Mouse (Mus musculus): ENCODE measurements at regions not wholly inside any gene's neighbourhood (a gene's known extent, or its start where the extent isn't known, plus 50 kb on each side); places are given as distances from the start of the nearest gene placed in this dataset.
A peak's percentile ranks its signal among the peaks of the same experiment; 100 is the strongest.

DNA sequence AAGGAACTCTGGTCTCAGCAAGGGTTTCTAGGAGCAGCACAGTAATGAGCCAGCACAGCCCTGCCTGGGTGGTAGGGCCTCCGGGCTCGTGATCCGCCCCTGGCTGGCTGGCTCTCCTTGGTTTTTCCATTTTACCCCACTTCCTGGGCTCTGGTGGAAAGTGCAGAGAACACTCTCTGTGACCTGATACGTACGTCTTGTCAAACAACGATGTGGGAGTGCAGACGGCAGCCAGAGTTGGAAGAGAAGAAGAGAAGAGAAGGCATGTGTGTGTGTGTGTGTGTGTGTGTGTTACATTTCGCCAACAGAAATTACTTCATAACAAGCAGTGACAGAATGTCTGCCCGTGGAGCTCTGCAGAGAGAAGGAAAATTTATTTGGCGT, 97.2 kb upstream of the Map4k3 start:
- Histone ChIP-seq H3K4me1 (no peaks in the 10 kb centered on the region; the same call in 1 of the 2 replicates), H3K27ac (no peak overlapping the region), H3K27me3 (no peaks in the 10 kb centered on the region), H3K4me2 (no peak overlapping the region), H3K9me3 (replicated peaks) (no peaks in the 10 kb centered on the region), H3K36me3 (ENCODE audit: poor library complexity, severe bottlenecking) (no peaks in the 10 kb centered on the region), H3K4me3 (no peak overlapping the region), H3K9ac (no peak overlapping the region)
- WGBS: 70% methylated on average over 10 of the region's 10 CpGs
- ATAC-seq: no peak

DNA sequence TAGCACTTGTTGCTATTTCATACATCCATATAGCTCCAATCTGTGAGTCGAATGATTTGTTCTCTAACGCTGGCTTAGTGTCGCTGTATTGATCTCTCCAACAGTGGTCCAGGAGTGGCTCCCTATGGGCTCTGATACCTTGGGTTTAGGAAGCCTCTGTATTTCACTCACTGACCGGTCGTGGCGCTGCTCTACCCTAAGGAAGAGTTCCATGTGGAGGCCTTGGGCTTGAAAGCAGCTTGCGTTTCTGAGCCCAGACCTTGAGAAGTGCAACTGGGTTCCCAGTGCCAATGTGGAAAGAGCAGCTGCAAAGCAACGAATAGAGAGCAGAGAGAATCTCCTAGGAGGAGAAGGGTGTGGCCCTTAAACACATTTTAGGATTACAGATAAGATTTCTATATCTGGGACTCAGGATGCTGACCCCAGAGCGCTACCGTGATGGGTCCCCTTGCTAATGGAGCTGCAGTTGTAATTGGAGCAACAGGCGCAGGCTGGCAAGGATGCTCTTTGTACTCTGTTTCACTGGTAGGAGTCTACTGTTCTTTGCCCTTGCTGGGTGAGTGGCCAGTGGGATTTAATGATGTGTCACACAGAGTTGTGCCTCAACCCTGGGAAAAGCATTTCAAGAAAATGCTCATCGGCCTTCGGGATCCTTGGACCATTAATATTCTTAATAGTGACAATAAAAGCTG, 96.7 kb upstream of the Map4k3 start:
- no peak for ATAC-seq
- H3K27ac ChIP-seq: no peak overlapping the region
- WGBS: 85% methylated on average over 13 of the region's 13 CpGs

DNA sequence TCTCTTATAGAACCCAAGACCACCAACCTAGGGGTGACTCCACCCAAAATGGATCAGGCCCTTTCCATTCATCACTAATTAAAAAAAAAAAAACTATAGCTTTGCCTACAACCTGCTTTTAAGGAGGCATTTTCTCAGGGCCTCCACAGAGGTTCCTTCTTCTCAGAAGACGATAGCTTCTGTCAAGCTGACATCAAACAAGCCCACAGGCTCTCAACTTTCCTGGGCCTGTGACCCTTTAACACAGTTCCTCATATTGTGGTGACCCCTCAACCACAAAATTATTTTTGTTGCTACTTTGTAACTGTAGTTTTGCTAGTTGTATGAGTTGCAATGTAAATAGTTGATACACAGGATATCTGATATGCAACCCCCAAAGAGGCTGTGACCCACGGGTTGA, 96.0 kb upstream of the Map4k3 start:
- no peaks in the 10 kb centered on the region for H3K9me3 ChIP-seq (replicated peaks)
- no peaks in the 10 kb centered on the region for H3K27me3 ChIP-seq
- H3K9ac ChIP-seq: no peak overlapping the region
- ATAC-seq: no peak
- H3K27ac ChIP-seq: no peak overlapping the region
- WGBS: 89% methylated on average over 2 of the region's 2 CpGs
- H3K4me3 ChIP-seq: no peak overlapping the region
- H3K36me3 ChIP-seq (ENCODE audit: poor library complexity, severe bottlenecking): no peaks in the 10 kb centered on the region
- no peak overlapping the region for H3K4me2 ChIP-seq
- H3K4me1 ChIP-seq: no peaks in the 10 kb centered on the region; the same call in 1 of the 2 replicates

More for the DNA sequence above, 96.7 kb upstream of the Map4k3 start:
- Histone ChIP-seq H3K9ac (no peak overlapping the region), H3K4me1 (no peaks in the 10 kb centered on the region; the same call in 1 of the 2 replicates), H3K4me2 (no peak overlapping the region), H3K36me3 (ENCODE audit: poor library complexity, severe bottlenecking) (no peaks in the 10 kb centered on the region), H3K4me3 (no peak overlapping the region), H3K27me3 (no peaks in the 10 kb centered on the region), H3K9me3 (replicated peaks) (no peaks in the 10 kb centered on the region)

DNA sequence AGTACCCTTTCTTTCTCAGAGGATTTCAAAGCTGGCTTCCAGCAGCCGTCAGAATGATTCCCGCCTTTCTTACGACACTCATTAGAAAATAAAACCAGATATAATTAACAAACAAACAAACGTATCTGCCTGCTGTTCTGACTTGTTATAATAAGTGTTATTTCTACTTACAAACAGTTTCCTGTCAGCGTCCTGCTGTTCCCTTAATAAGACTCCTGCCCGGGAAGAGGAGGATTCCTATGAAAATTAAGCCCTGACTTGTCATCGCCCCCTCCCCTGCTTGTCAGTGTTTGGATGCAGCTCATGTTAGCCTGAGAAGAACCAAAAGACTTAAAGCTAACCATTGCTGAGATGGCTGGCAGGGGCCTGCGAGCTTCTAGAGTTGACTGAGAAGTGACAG, 92.6 kb upstream of the Map4k3 start:
- no peak for ATAC-seq
- Histone ChIP-seq H3K27ac (no peak overlapping the region), H3K27me3 (no peaks in the 10 kb centered on the region), H3K4me1 (no peaks in the 10 kb centered on the region; the same call in 1 of the 2 replicates), H3K4me3 (no peak overlapping the region), H3K9me3 (replicated peaks) (no peaks in the 10 kb centered on the region), H3K9ac (no peak overlapping the region), H3K36me3 (ENCODE audit: poor library complexity, severe bottlenecking) (no peaks in the 10 kb centered on the region), H3K4me2 (no peak overlapping the region)
- WGBS: 34% methylated on average over 8 of the region's 8 CpGs

DNA sequence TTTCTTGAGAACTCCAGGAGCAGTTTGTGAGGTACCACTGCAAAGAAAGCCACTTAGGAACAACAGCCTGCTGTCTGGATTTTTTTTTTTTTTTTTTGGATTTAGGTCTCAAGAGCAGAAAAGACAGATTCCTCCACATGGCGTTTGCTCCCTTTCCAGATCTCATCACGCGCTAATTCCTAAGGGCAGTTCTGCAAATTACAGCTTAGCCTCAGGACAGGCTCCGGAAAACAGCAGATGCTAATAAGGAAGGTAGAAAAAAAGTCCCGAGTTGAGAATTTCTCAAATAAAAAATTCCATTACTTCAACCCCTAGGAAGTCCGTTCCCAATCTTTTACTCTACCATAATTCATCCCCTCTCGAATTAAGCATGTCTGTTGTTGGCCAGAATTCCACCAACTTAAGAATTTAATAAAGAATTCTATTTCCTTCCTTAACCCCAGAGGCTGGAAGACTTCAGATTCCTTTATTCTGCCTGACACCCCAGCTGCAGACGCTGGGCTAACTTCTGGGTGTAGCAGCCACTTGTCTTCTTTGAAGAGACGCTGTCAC, 90.3 kb upstream of the Map4k3 start:
- 87% methylated on average over 9 of the region's 9 CpGs for WGBS
- no peaks in the 10 kb centered on the region for H3K27me3 ChIP-seq
- H3K36me3 ChIP-seq (ENCODE audit: poor library complexity, severe bottlenecking): no peaks in the 10 kb centered on the region
- H3K9me3 ChIP-seq (replicated peaks): no peaks in the 10 kb centered on the region
- no peak overlapping the region for H3K27ac ChIP-seq
- no peaks in the 10 kb centered on the region; the same call in 1 of the 2 replicates for H3K4me1 ChIP-seq
- H3K9ac ChIP-seq: no peak overlapping the region
- ATAC-seq: no peak
- H3K4me3 ChIP-seq: no peak overlapping the region
- no peak overlapping the region for H3K4me2 ChIP-seq

DNA sequence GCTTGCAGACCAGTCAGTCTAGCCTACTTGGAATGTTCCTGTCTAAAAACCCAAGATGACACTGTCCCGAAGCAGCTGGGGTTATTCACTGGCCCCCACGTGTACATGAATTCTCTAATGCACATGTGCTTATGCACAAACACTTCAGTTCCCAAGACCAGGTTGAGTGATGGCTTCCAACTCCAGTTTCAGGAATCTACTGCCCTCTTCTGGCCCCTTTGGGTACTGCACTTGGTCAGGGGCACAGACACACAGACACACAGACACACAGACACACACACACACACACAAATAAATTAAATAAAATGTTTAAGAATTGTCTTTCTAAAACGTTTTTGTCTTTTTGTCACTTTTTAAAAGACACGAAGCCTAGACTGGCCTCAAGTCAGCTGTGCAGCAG, 87.5 kb upstream of the Map4k3 start:
- 84% methylated on average over 4 of the region's 4 CpGs for WGBS

DNA sequence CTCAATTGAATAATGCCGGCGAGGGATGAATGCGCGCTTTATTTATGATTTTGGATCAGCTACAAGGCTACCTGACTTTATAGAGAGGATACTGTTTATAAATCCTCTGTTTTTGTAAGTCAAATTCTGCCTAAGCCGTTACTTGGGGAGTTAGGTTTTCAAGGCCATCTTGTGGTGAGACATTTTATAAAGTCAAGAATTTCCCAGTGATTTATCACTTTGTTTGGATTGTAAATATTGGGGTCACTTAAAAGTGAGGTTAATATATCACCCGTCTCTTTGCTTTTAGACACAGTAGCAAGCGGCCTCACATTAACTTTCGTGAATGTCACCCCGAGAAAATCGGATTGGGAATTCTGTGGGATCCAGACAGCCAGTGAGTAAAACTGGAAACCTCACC, 84.9 kb upstream of the Map4k3 start:
- Histone ChIP-seq H3K27me3 (no peaks in the 10 kb centered on the region), H3K4me3 (no peak overlapping the region), H3K9ac (no peak overlapping the region), H3K4me1 (no peaks in the 10 kb centered on the region), H3K9me3 (replicated peaks) (no peaks in the 10 kb centered on the region), H3K36me3 (ENCODE audit: poor library complexity, severe bottlenecking) (no peaks in the 10 kb centered on the region), H3K4me2 (no peak overlapping the region), H3K27ac (no peak overlapping the region)
- 95% methylated on average over 10 of the region's 10 CpGs for WGBS
- no peak for ATAC-seq

More for the DNA sequence above, 87.5 kb upstream of the Map4k3 start:
- Histone ChIP-seq H3K36me3 (ENCODE audit: poor library complexity, severe bottlenecking) (no peaks in the 10 kb centered on the region), H3K9me3 (replicated peaks) (no peaks in the 10 kb centered on the region), H3K27me3 (no peaks in the 10 kb centered on the region), H3K4me3 (no peak overlapping the region), H3K4me1 (no peaks in the 10 kb centered on the region), H3K27ac (no peak overlapping the region), H3K4me2 (no peak overlapping the region), H3K9ac (no peak overlapping the region)
- ATAC-seq: no peak

DNA sequence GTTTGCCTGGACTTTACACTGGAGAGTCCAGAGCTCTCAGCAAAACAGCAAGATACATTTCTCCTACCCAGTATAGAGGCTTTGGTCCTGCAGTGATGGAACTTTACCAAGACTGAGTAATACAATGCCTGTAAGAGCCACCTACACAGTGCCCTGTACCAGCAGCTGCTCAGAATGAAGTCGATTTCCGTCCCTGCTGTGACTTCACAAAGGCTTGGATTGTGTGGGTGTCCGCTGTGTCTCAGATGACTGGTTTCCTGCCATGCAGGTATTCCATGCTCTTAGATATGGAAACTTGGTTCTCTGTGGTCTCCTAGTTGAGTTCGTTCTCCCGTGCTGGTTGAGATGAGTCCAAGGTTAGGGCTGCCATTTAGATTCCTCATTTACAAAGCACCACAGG, 81.0 kb upstream of the Map4k3 start:
- Histone ChIP-seq H3K4me1 (no peaks in the 10 kb centered on the region), H3K4me2 (no peak overlapping the region), H3K9me3 (replicated peaks) (no peaks in the 10 kb centered on the region), H3K9ac (no peak overlapping the region), H3K27me3 (no peaks in the 10 kb centered on the region), H3K27ac (no peak overlapping the region), H3K4me3 (no peak overlapping the region), H3K36me3 (ENCODE audit: poor library complexity, severe bottlenecking) (no peaks in the 10 kb centered on the region)
- WGBS: 78% methylated on average over 5 of the region's 5 CpGs
- ATAC-seq: no peak

DNA sequence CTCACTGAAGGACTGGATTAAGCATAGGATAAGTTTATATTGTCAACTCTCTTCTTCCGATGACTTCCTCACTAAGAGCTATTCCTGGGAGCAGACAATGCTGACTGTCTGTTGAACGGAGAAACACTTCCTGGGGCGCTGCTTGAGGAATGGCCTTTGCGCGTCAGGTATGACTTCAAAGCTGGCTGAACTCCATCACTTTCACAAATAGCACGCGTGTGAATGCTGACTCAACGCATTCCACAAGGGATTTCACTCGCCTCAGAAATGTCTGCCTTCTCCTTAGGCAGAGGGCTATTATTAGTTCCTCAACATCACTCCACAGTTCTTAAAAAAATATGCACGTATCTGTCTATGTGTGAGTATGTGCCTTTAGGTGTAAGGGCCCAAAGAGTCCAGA, 79.8 kb upstream of the Map4k3 start:
- no peak overlapping the region for H3K4me3 ChIP-seq
- no peak overlapping the region for H3K4me2 ChIP-seq
- H3K27me3 ChIP-seq: no peaks in the 10 kb centered on the region
- H3K9ac ChIP-seq: no peak overlapping the region
- no peaks in the 10 kb centered on the region for H3K9me3 ChIP-seq (replicated peaks)
- no peaks in the 10 kb centered on the region for H3K36me3 ChIP-seq (ENCODE audit: poor library complexity, severe bottlenecking)
- no peak overlapping the region for H3K27ac ChIP-seq
- ATAC-seq: no peak
- 75% methylated on average over 10 of the region's 10 CpGs for WGBS
- H3K4me1 ChIP-seq: no peaks in the 10 kb centered on the region

DNA sequence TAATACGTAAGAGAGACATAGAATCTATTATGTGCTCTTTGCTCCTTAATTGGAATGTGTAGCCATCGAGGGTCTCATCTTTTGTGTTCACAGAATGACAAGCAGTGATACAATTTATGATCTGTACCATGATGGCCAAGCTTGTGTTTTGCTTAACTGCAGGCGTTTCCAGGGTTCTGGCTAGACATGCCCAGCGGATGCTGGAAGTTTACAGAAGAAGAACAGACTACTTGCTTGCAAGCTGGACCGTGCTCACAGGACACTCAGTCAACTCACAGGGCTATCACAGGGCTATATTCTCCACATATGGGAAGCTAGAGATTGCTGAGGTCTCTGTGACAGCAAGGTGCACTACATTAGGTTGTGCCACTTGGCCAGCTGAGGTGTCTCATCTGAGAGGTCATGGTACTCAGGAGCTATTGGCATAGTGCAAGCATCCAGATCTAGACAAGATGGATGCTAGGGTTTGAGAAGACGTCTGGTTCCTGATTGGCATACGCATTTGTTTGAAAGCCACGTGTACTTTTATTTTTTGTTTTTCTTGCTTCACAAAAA, 75.2 kb upstream of the Map4k3 start:
- H3K4me3 ChIP-seq: no peak overlapping the region
- no peaks in the 10 kb centered on the region for H3K27me3 ChIP-seq
- H3K27ac ChIP-seq: no peak overlapping the region
- peaks cover 17% of the 10 kb centered on the region for H3K4me1 ChIP-seq
- H3K4me2 ChIP-seq: no peak overlapping the region
- 86% methylated on average over 8 of the region's 8 CpGs for WGBS
- no peaks in the 10 kb centered on the region for H3K9me3 ChIP-seq (replicated peaks)
- H3K9ac ChIP-seq: no peak overlapping the region
- ATAC-seq: no peak
- H3K36me3 ChIP-seq (ENCODE audit: poor library complexity, severe bottlenecking): no peaks in the 10 kb centered on the region

DNA sequence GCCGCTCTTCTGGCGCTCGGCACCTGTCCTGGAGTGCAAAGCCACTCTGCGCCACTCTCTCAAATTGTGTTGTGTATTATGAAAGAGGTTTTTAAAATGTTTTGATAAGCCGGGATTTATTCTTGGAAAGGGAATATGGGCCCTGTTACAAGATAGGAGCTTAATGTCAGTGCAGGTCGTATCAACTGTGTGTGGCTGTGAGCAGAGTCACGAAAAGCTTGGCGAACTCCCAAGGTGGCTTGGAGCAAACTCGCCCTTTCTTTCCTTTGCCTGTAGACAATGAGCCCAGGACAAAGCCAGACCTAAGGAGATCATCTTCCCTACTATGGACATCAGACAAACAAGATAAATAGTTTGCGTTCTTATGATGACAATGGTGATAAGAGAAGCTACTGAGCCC, 74.3 kb upstream of the Map4k3 start:
- no peak overlapping the region for H3K4me3 ChIP-seq
- ATAC-seq: no peak
- H3K9ac ChIP-seq: no peak overlapping the region
- H3K27me3 ChIP-seq: no peaks in the 10 kb centered on the region
- H3K36me3 ChIP-seq (ENCODE audit: poor library complexity, severe bottlenecking): no peaks in the 10 kb centered on the region
- peaks cover 17% of the 10 kb centered on the region for H3K4me1 ChIP-seq
- H3K27ac ChIP-seq: peak overlapping the region; percentile 51
- no peak overlapping the region for H3K4me2 ChIP-seq
- no peaks in the 10 kb centered on the region for H3K9me3 ChIP-seq (replicated peaks)
- 79% methylated on average over 10 of the region's 10 CpGs for WGBS

DNA sequence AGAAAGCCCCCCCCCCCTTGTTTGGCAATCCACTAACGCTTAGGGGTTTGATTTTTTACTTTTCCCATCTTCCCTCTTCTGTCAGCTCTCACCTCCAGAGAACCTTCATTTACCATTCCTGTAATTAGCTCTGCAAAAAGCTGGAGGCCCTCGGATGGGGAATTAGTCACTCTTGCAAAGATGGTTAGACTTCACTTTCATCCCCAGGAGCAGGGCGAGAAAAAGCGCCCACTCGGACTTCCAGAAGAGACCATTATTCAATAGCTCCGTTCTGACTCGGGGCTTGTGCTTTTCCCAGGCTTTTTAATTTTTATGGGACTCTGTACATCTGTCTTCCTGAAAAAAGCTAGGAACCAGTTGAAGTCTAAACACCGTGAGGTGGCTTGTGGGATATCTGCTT, 73.7 kb upstream of the Map4k3 start:
- H3K9me3 ChIP-seq (replicated peaks): no peaks in the 10 kb centered on the region
- WGBS: 54% methylated on average over 8 of the region's 8 CpGs
- H3K4me3 ChIP-seq: no peak overlapping the region
- H3K27ac ChIP-seq: peak overlapping the region; percentile 51
- no peak overlapping the region for H3K9ac ChIP-seq
- no peaks in the 10 kb centered on the region for H3K27me3 ChIP-seq
- H3K36me3 ChIP-seq (ENCODE audit: poor library complexity, severe bottlenecking): no peaks in the 10 kb centered on the region
- H3K4me2 ChIP-seq: no peak overlapping the region
- H3K4me1 ChIP-seq: peaks cover 17% of the 10 kb centered on the region
- no peak for ATAC-seq
